Mouse (Mus musculus) natural killer cell, adult 2 months (primary cell): ENCODE measurements around the gene Mslnl.
"Not testable (repeated sequence)": the region's sequence is repeated elsewhere in the genome, so short reads cannot be mapped to it uniquely, and the experiment has no call there.

Source experiments
- DNase-seq, 2 experiments: peaks; one replicate each; pipeline ENCODE4 v3.0.0; 2022; ENCODE audit warnings: low spot score in 2 of 2

The Mslnl gene

GRCm38 (mm10) chr17:25735745-25736144 is at the start of gene Mslnl:
Gene Mslnl, plus strand, starts transcription at chr17:25736042.
- DNase-seq = no peak

DNA sequence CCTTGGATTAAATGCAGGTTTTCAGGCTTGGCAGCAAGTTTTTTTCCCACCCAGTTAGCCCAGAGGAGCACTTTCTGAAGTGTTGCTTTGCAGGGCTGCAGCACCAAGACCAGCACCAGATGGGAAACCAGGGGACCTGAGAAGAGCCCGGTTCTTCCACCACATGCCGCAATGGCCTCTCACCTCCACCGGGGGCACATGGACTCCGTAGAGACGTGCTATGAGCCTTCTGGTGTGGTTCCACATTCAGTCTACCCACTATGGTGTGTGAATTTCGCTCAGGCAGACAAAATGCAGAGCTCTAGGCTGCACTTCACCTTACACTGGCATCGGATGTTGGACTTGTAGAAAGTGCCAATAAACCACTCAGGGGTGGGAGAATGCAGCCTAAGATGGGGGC is 49.5 kb upstream of the Mslnl start:
- no peak for DNase-seq

DNA sequence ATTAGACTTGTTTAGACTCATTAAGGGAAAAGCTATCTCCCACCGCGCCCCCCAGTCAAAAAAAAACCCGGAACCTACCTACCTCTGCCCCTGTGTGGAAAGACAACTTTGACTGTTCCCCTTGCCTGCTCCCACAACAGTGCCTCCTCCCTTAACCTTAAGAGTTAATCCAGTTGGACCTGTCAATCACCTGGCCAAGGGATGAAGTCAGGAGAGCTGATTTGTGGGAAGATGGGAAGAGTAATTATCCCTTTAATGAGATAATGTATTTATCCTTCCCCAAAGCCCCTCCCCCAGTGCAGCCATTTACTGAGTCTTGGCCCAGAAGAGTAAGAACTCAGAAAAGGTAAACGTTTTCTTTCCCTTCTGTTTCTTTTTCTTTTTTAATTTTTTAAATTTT is 46.9 kb upstream of the Mslnl start:
- DNase-seq = no peak

DNA sequence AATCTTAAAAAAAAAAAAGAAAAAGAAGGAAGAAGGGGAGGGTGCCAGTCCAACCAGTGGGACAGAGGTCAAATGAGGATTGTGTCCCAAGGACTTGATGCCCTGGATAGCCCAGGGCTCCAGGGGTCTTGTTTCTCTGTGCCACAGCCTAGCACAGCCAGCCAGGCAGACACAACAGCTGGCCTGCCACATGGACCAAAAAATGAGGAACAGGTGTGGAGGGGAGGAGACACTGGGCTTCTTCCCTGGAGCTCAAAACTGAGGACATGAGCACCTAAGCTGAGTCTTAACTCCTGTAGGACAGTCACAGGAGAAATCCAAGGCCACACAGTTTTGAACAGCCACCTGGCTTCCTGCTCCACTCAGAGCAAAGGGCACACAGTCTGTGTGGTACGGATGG is 39.6 kb upstream of the Mslnl start:
- DNase-seq = no peak

- peak; percentile 55 to 66 for DNase-seq
Observed at GRCm38 (mm10) chr17:25698446-25698845, 37.4 kb upstream of the Mslnl start.

GRCm38 (mm10) chr17:25700863-25701496 is 34.9 kb upstream of the Mslnl start:
- DNase-seq = no peak

GRCm38 (mm10) chr17:25709994-25710393 is 25.8 kb upstream of the Mslnl start:
- no peak for DNase-seq

DNA sequence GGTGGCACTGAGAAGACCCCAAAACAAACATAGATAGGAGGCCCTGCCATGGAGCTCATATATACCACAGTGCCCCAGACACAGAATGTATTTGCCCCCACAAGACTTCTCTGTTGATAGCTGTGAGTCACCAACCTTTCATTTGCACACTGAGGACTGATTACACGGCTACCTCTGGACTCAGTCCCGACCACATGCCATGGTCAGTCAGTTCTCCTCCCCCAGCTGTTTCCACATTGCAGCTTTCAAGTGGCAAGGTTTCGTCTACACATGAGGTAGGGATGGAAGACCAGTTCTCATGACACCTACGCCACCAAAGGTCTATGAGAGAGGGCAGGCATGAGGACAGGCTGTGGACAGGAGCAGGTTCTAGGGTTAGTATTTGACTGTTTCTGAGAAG is 24.7 kb upstream of the Mslnl start:
- no peak for DNase-seq

DNA sequence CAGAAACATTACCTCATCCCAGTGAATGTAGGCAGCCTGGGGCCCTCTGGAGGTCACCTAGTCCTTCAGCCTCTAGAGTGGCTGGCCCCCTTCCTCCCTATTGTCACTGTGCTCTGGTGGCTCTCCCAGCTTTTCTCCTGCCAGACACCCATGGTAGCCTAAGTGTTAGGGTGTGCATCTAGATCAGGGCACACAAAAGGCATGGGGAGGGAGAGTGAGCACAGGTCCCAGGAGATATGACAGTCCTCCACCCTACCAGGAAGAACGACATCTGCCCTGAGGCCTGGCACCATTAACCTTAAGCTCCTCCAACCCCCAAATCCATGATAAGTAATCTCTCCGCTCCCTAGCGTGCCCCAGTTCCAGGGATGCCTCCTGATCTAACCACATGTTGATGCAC is 20.2 kb upstream of the Mslnl start:
- no peak for DNase-seq

GRCm38 (mm10) chr17:25716130-25716529 is 19.7 kb upstream of the Mslnl start:
- no peak for DNase-seq

- DNase-seq = no peak
Observed at GRCm38 (mm10) chr17:25716711-25717637, 18.9 kb upstream of the Mslnl start, which contains the start of gene Gng13. Gene Gng13, plus strand, starts transcription at chr17:25717171.

- no peak for DNase-seq
Observed at GRCm38 (mm10) chr17:25717691-25718090, 18.2 kb upstream of the Mslnl start.

DNA sequence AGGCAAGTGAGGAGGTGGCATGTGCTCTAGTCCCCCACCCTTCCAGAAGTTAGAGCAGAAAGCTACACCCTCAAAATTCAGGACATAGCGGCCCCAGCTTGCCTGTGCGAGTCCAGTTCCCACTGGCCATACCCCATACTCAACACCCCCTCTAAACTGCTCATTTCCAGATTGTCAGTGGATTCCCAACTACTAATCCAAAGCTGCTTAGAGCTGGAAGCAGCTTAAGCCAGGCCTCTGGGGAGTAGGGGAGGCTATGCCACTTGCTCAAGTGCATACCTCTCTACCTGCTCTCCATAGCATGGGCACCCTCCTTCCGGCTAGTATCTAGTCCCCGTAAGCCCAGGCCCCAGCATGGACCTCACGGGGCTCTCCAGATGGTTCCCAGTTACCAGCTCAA is 14.4 kb upstream of the Mslnl start:
- no peak for DNase-seq

- no peak for DNase-seq
Observed at GRCm38 (mm10) chr17:25723470-25723869, 12.4 kb upstream of the Mslnl start.

DNA sequence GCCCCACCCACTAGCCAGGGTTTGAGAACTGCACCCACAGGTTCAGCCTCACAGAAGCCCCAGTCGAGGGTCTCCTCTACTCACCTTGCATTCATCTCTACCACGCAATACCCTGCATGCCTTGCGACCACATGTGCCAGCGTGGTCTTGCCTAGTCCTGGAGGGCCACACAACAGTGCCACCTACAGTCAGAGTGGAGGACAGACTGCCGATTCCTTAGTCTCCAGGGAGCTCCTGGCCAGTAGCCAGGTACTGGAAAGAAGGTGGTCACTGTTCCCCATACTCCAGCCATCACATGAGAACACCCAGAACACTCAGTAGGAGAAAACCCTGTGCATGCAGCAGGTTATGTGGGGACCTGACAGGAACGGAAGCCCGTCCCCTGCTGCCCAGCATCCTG is 11.9 kb upstream of the Mslnl start:
- no peak for DNase-seq

DNA sequence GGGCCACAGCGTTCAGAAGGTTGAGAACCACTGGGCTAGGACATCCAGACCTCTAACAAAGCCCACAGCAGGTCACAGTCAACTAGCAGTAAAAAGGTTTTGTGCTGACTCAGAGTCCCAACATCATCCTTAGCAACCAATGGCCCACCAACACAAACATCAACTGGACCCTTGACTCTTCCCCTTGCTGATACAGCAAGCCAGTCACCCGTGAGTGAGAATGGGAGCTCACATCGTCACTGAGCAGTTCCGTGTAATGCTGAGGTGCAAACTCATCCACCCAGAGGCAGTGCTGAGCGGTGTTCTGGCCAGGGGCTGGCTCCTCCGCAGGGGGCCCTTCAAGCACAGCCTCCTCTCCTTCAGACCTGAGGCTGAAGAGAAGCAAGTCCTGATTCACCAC is 10.6 kb upstream of the Mslnl start:
- DNase-seq = no peak

DNA sequence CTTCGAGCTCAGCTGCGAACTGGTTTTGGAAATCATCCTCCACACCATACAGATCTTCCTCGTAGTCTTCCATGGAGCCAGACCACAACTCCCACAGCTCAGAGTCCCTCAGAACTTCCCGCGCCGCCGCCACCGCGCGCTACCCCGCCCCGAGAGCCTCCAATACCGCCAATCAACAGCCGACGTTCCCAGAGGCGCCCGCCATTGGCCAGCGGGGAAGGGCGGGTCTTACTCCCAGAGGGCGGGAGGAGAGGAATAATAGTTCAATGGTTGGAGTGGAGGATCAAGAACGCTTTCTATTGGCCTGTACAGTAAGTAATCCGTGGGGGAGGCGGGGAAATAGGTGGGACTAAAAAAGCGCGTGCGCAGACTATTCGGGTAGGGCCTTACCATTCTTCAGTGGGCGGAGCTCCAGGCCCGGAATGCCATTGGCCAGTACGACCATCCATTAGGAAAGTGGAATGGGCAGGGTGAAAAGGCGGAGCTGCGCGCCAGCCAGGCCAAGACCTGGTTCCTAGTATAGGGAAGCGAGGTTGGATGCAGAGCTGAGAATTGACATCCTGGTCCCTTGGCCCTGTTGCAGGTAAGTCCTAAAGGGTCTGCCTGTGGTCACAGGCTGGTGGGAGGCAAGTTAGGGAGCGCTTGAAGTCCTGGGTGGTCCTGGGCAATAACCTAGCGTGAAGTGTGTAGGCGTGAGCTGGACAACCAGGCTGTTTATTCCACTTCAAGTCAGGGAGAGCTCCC is 8.4 kb upstream of the Mslnl start, which contains the start of the genes Chtf18 and Rpusd1:
Chtf18 (minus strand) TSS at position 155 of the 744 bp plus-strand sequence.
Rpusd1 (plus strand) TSS at position 406 of the 744 bp plus-strand sequence.
- peak; percentile 98 to 99 for DNase-seq

GRCm38 (mm10) chr17:25728009-25728270 is 7.9 kb upstream of the Mslnl start:
- no peak for DNase-seq

- peak; percentile 69 to 78 for DNase-seq
Observed at GRCm38 (mm10) chr17:25732082-25732481, 3.8 kb upstream of the Mslnl start.

DNA sequence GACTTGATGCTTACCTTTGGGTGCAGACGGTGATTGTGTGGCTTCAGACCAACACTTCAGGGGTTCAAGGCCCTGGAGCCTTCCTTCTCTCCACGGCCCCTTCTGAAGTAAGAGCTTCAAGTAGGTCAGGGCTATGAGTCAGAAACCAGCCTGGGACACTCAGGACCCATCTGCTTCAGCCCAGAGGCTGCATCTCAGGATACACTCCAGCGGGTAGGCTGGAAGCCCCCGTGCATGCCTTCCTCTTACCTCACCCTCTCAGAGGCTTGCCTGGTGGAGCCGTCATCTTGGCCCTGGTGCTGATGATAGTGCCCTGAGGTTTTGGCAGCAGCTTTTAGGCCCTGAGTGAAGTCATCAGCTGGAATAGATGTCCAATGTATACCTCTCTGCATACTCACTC is 596 bp upstream of the Mslnl start:
- no peak for DNase-seq

DNA sequence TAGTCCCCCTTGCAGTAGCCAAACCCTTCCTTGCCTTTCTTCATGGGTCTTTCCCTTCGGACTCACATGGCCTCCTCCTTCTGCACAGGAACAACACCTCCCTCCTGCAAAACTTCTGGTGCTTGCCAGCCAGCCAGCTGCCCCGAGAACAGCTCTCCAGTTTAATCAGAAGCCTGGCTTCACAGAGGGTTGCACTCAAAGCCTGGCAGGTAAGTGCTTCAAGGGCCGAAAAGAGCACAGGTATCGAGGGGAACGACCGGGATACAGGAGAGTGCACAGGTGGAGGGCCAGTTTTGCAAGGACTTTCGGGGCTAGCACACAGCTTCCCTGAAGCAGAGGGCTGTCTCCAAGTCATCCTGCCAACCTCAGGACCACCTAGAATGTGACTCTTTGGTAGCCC is 3.0 kb downstream of the Mslnl start:
- no peak for DNase-seq

DNA sequence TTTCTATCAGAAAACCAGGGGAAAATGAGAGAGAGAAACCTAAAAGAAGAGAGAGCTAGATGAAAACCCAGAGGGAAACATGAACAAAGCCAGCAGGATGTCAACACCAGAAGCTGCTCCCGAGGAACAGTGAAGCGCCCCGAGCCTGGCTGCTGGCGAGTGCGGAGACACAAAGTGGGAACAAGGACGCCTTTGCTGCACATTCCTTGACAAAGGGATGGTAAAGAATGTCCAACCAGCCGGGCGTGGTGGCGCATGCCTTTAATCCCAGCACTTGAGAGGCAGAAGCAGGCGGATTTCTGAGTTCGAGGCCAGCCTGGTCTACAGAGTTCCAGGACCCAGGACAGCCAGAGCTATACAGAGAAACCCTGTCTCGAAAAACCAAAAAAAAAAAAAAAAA is 5.6 kb downstream of the Mslnl start:
- DNase-seq = not testable (repeated sequence)
